Mouse (Mus musculus) CD4-positive, CD25-positive, alpha-beta regulatory T cell, adult 4 months (primary cell): ENCODE results near the gene Gtf2a1. TPM values are rescaled to one million over a fixed set of nuclear protein-coding genes. Genes with fewer than 3 reads are reported as not detected.
"Not testable (repeated sequence)": the region's sequence is repeated elsewhere in the genome, so short reads cannot be mapped to it uniquely, and the experiment has no call there.

Experiments
- ATAC-seq: one replicate; pipeline ENCODE4 v1.8.0; 2017
- polyA plus RNA-seq, 2 experiments: library from polyadenylated mRNA; unstranded; fragments of 100-300 nt; shearing (Covaris generic); gene quantifications; one replicate each; pipeline ENCODE4 v1.2.1; 2017

Gene Gtf2a1
- polyA plus RNA-seq, 2 experiments from 2014 or later, result 76.9 to 95.8 TPM

DNA sequence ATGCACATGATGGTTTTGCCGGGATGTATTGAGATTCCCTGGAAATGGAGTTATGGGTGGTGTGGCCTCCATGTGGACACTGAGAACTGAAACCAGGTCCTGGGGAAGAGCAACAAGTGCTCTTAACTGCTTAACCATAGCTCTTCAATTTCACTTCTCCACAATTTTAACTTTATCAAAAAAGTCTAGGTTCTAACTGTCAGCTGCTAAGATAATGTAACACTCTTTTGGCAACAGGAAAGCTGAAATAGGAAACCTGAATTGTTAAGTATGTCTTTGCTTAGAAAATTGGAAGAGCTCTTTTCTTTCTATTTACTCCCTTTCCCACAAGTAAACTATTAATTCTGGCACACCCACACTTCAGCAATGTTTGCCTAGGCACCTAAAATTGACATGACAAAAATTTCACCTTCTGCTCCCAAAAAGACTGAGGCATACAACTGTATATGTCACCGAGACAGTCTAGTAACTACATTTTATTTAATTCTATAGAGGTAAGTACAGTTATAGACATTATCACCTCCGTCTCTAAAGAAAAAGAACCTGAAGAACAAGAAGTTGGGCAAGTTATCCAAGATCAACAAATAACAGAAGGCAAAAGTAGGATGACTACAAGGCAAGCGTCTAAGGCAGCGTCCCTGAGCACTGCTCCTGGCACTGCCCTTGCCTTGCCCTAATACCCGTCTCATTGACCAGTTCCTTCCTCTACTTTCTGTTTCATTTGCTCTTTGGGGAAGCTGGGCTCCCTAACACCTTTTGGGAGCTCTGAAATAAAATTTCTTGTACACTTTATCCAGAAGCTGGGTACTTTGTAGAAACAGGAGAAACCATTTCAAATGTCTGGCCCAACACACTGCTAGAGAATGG, 8.8 kb downstream of the Gtf2a1 start:
- ATAC-seq, result no peak

DNA sequence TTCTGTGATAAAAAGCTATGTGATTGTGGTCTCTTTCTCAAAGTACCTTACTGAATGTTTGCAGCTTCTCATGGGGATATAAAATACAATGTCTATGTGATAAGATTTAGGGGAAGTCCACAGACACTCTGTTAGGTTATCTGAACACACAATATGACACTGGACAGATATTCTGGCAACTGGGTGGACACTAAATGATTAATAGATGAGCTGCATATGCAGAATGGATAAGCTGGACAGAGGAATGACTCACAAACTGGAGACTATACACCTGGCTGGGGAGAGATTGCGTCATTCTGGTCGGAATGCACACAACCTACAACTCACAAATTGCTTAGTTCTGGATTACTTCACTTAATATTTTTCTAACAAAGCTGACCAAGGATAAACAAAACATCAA, 10.6 kb downstream of the Gtf2a1 start:
- no peak for ATAC-seq

DNA sequence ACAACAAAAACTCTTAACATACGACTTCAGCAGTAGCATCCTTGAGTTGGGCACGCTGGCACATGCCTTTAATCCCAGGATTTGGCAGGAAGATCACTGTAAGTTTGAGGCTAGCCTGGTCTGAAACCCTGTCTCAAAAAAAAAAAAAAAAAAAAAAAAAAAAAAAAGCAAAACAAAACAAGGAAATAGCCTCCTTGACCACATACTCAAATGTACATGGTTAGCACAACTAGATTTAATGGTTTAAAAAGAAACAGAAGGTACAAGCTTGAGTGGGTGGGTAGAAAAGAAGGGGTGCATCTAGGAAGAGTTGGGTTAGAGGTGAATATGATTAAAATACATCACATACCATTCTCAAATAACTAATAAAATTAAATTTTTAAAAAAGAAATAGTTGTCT, 18.6 kb downstream of the Gtf2a1 start:
- ATAC-seq, result no peak

DNA sequence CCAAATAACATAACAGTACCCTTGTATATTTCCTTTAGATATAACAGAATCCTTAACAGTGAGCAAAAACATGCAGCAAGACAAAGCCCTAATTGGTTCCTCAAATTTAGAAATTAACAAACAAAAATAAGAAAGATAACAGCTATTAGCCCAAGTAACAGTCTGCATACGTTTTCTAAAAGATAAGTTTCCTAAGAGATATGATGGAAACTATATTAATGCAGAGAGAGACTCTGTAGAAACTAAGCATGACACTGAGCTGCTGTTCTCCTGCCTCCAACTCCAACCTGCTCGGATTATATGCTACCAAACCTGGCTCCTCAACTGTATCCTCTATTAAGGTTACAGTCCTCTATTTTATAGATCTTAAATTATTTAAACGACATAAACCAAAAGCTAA, 21.0 kb downstream of the Gtf2a1 start:
- no peak for ATAC-seq

DNA sequence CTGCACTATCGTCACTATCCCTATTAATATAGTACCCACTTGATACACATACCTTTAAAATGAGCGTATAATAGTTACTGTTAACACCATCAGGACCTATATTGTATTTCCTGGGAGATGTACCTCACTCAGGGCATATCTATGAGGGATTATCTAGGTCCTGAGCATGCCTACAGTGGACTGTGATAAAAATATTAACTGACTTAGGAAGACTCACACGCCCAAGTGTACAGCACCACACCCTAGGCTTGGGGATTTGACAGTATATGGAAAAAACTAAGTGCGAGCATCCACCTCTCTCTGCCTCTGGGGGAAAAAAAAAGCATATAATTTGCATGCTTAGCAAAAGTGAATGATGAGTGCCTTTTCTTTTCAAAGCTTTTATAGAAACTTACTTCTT, 23.1 kb downstream of the Gtf2a1 start:
- ATAC-seq, result no peak

DNA sequence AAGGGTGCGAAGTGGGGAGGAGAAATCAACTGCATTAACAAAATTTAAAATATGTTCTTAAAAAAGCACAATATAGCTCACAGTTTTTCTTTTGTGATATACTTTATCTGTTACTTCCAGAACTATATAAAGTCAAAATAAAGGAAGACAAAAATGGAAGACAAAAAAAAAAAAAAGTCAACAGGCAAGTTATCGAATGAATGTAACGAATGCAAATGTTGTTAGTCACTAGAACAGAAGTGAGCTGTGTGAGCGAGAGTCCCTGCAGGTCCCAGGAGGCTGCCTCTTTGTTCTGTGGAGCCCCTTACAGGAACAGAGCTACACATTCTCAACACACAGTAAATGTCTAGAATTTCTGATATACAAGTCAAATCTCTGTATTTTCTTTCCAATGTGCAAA, 32.1 kb downstream of the Gtf2a1 start:
- not testable (repeated sequence) for ATAC-seq

DNA sequence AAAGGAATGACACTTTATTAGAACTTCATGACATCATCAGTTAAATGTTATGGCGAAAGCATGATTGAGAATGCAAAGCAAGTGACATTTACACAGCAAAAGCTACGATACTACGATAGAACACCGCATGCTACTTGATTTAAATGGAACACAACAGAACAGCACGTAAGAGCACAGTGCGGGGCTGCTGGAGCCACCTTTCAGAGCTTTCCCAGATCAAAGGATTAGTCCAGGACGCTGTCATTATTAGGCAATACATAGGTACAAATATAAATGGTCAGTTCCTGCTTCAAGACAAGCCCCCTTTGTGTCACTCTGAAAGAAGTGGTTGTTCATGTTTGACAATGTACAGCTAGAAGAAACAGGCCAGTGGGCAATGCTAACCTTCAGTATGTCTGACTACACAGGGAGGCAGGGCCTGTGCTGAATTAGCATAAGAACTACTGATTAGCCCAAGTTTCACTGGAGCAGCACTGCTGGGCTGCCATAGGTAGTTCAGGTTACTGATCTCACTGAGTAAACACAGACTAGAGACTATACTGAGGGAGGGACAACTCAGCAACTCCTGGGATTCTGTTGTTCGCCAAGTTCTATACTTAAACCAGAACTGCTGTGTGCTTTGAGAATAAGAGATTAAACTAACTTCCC, 32.8 kb downstream of the Gtf2a1 start:
- ATAC-seq, result not testable (repeated sequence)

DNA sequence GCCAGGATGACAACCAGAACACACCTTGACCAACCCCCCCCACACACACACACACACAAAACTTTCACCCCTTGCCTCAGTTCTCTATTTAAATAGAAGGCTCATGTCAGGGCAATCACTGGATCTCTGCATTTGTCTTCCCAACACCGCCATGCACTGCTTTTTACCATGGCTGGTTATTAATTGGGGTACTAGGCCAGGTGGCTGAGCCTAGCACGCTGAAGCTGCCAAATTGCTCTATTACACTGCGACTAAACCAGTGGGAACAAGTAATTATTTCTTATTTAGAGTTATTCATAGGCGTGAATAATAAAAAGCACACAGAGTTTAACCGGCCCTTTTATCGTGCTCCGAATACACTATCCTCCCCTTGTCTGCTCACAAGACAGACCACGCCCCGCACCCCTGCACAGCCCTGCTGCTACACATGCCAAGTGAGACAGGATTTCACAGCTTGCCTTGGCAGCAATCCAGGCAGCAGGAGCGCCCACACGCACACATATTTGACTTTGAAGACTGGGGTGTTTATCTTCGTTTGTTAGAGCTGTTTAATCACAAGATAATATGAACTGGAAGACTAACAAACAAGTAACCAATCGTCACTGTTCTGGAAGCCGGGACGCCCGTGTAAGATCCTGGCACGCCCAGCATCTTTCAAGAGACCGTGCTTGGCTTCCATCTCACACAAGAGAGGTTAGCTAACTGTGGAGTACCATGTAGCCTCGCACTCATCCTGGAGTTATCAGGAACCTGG, 38.3 kb downstream of the Gtf2a1 start:
- ATAC-seq, result no peak

DNA sequence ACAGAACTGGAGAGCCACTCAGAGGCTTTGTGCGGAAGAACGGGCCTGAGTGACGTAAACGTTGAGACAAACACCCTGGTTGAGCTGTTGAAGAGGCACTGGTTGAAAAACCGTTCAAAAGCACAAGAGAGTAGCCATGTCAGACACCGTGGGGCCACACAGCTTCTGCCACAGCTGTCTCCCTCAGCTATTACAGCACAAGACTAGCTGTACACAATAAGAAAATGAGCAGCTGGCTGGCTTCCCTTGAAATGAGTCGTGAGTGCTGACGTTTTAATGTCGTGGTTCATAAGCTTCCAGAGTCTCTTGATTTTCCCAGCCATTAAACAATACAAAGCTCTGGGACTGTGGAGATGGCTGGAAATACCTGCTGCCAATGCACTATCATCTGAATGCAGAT, 40.8 kb downstream of the Gtf2a1 start:
- no peak for ATAC-seq

DNA sequence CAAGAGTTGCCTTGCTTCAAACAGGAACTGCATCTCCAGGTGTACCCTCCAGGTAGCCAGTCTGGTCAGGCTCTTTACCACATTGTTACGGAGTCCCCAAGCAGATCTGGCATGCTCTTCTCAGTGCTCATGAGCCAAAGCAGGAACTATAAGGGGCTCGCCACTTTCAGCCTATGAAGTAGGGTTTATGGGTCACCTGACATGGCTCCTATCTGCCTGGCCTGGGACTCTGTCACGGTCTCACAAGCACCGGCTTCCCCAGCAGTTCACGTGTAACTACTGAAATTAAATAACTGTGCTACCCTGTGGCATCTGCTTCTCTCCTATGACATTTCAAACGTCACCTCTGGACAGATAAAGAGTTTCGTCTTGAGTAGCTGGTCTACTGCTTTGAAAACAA, 50.1 kb downstream of the Gtf2a1 start:
- no peak for ATAC-seq

DNA sequence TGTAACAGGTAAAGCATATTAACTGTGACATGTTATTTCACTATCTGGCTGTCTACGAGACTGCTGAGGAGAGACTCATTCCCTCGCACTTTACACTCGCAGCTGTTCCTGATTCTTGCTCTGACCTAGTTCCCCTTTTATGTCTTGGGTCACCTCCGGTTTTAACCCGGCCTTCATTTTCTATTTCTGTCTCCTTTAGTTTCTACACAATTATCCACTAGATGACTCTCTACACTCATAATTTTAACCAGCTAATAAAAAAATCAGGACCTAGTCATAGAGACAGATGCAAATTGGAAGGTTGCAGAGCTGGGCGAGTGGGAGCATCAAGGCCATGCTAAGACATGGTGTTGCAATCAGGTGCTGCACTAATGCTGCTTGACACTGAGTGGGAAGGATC, 55.8 kb downstream of the Gtf2a1 start:
- ATAC-seq, result no peak

DNA sequence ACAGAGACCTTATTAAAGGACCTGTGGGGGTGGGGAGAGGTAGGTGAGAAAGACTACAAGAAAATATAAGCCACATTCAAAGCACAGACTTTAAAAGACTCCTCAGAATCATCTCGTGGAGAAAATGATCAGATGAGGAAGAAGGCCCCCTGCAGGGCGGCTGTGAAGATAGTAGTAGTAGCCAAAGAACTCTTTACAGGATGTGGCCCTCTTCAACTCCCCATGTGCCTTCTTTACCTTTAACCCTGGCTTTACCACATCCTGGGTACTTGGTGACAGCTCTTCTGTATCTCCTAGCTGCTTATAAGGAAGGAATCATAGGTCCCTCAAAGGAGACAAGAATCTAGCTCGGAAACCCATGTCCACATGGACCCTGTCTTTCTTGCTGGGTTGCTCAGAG, 66.7 kb downstream of the Gtf2a1 start:
- peak; percentile 96 for ATAC-seq

DNA sequence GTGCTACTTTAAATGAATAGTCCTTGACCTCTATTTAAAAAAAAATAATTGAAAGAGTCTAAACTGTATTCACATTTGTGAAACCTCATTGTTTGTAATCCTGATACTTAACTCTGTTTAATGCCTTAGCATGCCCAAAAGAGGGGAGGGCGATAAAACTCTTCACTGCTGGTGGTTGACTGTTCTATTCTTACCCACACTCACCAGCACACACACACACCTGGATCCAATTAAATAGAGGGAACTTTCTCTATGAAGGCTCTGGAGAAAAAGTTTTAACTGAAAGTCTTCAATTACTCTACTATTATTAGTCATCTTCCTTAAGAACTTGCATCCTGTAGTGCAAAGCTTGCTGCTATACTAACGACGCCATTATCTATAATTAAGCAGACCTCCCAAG, 72.5 kb downstream of the Gtf2a1 start:
- no peak for ATAC-seq

DNA sequence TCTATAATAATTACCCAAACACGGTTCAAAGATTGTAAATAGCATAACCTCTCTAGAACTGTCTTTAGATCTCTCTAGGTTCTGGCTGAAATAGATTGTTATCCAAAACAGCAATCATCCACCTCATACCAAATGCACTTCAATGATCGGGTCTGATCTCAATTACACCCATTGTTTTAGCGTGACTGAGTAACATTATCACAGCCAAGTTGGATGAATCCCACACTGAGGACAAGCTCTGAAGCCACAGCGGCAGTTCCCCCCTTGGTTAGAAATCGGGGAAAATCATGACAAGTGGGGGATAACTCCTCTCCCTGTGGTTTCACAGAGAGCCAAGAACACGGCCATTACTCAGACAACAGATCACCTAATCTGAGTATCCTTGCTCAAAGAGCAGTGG, 76.3 kb downstream of the Gtf2a1 start:
- ATAC-seq, result no peak

DNA sequence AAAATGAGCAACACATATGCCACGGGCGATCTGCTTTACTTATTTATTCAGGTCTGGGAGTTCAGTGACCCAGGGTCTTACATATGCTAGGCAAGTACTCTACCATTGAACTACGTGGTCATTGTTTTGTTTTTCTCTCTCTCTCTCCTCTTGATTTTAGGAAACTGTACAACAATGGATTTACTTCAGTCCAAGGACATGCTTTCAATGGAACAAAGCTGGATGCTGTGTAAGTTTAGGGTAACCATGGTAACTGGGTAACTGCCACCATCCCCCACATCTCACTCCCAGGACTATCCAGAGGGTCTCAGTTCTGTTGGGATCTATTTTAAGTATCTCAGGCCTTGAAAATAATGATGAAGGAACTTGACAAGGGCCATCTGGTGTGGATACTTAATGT, 78.5 kb downstream of the Gtf2a1 start:
- no peak for ATAC-seq

Other genes with a start within 250 kb of the Gtf2a1 start
- 10 to 100 TPM in 1 of 2 experiments, 1 to 10 TPM in 1; 5.8 to 10.3 TPM for gene Cep128, start 206.1 kb downstream of the Gtf2a1 start, polyA plus RNA-seq
- not detected for gene Tshr, start 205.9 kb downstream of the Gtf2a1 start, polyA plus RNA-seq
- gene Ston2, start 197.9 kb upstream of the Gtf2a1 start, polyA plus RNA-seq, result under 1 TPM; 0.08 to 0.47 TPM